Mouse (Mus musculus) liver, adult 2 months (tissue): ENCODE measurements around the gene Nubpl.

ENCODE experiments used
- CTCF ChIP-seq: fragments of 200-500 bp; IDR thresholded peaks from 2 replicates; pipeline ENCODE4 v1.5.1; 2011; ENCODE audit warnings: low read depth, low read length, control low read depth
- POLR2A ChIP-seq: fragments of 200-500 bp; IDR thresholded peaks from 2 replicates; pipeline ENCODE4 v1.6.1; 2011; ENCODE audit warnings: low read length, control low read depth; ENCODE audit not compliant: insufficient read depth; ENCODE audit errors: extremely low read depth

- no peak for TF ChIP-seq CTCF
- no peak for TF ChIP-seq POLR2A
Measured at GRCm38 (mm10) chr12:52224954-52225353, 127.4 kb downstream of the Nubpl start.
